Mouse (Mus musculus) liver (tissue): ENCODE measurements around the gene 1810043G02Rik.
"Not testable (repeated sequence)": the region's sequence is repeated elsewhere in the genome, so short reads cannot be mapped to it uniquely, and the experiment has no call there.

Experiments used
- DNase-seq: peaks from one replicate; pipeline ENCODE4 v3.0.0-alpha.2; 2020; ENCODE audit warnings: mixed read lengths

Gene 1810043G02Rik

DNA sequence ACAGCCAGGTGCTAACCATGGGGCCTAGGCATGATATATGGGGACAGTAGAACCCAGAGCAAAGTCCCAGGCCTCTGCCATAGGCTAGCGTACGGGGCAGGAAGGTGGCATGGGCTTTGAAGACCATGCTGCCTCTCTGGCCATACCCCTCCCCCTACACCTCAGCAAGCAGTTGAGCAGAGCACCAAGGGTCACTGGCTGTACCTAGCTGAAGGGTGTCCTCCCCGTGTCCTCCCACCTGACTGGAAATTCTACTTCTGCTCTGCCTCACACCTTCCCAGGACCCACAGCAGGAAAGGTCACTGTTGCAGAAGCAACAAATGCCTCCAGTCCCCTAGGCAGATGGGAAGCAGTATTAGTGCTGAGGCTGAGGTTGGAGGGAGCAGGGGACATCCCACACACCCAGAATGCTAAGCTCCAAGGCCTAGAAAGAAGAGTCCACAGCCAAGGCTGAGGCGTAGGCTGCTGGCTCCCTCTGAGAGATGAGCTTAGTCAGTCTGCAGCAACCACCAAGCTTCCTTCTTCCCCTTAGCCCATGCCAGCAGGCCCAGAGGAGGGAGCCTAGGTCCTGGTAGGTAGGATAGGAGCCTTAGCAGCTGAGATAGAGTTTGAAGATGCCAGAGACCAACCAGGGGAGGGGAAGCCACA is 27.6 kb downstream of the 1810043G02Rik start:
- no peak for DNase-seq

DNA sequence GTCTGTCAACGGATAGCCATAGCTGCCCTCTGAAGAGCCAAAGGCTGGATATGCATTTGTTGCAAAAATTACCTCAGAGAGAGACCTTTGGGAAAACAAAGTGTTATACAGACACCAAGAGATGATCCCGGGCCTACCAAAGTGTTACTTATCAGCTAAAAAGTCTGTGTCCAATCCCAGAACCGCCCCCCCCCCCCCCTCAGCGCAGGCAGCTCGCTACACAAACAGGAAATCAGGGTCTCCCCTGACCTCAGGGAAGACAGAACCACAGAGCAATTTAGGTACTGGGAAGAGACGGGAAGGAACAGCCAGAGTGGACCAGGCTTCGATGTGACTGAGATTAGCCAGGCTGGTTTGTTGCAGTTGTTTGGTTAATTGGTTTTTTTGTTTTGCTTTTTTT is 28.9 kb downstream of the 1810043G02Rik start:
- peak; percentile 57 for DNase-seq

DNA sequence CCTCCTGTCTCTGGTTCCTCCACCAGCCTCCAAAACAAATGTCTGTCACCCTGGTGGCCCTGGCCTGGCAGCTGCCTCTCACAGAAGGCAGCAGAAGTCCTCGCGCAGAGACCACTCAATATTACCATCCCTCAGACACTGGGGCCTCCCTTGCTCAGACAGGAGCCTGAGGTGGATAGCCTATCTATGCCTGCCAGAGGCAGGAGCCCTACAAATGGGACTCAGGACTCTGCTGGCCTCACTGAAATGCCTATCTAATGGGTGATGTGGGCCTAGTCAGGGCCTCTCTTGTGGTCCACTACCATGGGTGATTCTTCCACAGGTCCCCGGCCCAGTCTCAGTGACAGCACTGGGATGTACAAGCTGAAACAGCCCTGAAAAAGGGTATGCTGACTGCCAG is 29.8 kb downstream of the 1810043G02Rik start:
- DNase-seq: peak; percentile 76

DNA sequence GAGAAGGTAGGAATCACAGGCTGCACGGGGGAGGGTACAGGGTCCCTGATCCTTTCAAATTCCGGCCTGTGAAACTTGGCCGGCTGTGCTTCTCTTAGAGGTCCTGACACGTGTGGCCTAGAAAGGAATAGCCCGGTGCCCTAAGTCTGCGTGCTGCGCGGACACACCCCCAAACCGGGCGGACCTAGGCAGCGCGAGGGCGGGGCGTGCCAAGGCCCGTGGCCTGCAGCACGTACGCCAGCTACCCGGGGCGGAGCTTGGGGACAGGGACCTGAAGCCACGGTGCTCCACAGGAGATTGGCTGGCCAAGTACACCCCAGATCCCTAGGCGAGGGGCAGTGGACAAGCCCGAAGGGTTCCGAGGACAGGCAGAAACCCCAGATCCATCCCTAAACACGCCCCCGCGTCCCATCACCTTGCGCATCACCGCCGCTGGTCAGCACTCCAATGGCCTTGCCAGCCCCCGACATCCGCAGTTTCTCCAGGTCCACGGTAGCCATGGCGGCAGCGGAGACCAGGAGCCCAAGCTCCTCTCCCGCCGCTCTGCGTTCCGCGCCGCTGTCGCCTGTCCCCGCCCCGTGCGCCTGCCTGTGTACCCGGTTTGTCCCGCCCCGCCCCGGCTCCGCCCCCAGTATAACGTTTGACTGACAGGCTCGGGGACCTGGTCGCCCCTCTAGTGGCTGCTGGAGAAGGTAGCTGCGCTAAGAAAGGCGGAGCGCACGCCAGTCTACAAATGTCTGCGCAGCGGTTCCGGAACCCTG is 31.0 kb downstream of the 1810043G02Rik start:
- DNase-seq: peak; percentile 100

DNA sequence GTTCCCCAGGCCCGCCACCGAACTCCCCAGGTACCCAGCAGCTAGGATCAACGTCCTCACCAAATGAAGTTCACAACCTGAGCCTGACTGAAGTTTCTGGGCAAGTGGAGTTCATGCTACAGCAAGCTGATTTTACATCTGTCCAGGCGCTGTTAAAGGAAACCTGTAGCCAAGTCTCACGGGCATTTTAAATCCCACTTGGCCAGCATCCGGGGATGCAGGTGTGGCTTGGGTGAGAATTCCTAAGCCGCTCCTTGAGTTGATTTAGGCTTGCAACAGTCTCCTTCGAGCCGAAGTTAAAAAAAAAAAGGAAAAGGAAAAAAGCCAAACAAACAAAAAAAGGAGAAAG is 31.6 kb downstream of the 1810043G02Rik start, which contains the start of gene Pfkl:
Gene Pfkl (minus strand): TSS at position 139 of the 349 bp plus-strand sequence.
- DNase-seq: no peak

GRCm38 (mm10) chr10:78010335-78010734 is 32.0 kb downstream of the 1810043G02Rik start:
- DNase-seq: peak; percentile 21

GRCm38 (mm10) chr10:78011116-78011515 is 32.8 kb downstream of the 1810043G02Rik start:
- DNase-seq: not testable (repeated sequence)

- DNase-seq: peak; percentile 51
These were observed 34.6 kb downstream of the 1810043G02Rik start for GRCm38 (mm10) chr10:78012661-78013495.

GRCm38 (mm10) chr10:78015489-78015888 is 37.2 kb downstream of the 1810043G02Rik start:
- no peak for DNase-seq

- no peak for DNase-seq
These were observed 38.0 kb downstream of the 1810043G02Rik start for GRCm38 (mm10) chr10:78016366-78016765.

DNA sequence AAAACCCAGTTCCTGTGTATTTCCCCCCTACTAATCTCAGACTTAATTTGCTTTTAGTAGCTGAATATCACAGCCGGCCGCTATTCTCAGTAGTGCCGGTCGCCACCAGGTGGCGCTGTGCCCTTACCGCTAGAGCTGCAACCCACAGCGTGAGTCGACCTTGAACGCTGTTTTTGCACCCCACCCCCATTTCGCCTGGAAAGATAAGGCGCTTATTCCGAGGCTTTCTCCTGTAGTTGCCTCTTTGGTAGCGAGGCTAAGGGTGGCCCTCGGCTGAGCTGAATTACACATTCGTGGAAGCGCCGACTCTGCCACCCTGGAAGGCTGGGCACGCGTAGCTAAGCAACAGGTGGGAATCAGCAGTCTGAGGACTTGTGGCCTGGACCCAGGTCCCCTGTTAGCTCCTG is 40.5 kb downstream of the 1810043G02Rik start:
- peak; percentile 89 for DNase-seq

- DNase-seq: no peak
These were observed 41.0 kb downstream of the 1810043G02Rik start for GRCm38 (mm10) chr10:78019291-78019690.

DNA sequence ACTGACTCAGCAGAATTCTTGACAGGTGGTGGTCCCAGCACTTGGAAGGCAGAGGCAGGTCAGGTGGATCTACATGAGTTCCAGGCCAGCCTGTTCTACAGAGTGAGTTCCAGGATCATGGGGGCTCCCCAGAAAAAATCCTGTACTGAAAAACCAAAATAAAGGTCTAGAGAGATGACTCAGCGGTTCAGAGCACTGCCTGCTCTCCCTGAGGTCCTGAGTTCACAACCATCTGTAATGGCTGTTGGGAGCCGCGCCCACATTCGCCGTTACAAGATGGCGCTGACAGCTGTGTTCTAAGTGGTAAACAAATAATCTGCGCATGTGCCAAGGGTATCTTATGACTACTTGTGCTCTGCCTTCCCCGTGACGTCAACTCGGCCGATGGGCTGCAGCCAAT is 41.7 kb downstream of the 1810043G02Rik start:
- not testable (repeated sequence) for DNase-seq

DNA sequence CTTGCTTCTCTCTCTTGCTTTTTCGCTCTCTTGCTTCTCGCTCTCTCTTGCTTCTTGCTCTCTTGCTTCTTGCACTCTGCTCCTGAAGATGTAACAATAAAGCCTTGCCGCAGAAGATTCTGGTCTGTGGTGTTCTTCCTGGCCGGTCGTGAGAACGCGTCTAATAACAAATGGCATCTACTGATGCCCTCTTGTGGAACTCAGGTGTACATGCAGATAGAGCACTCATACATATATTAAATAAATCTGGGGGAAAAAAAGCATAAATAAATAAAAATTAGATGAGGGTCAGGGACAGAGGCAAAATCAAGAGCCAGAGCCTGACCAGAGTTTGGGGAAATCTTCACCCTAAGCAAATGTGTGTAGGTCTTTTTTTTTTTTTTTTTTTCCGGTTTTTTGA is 47.1 kb downstream of the 1810043G02Rik start:
- not testable (repeated sequence) for DNase-seq

- DNase-seq: peak; percentile 81
These were observed 49.8 kb downstream of the 1810043G02Rik start for GRCm38 (mm10) chr10:78028129-78028528.

- DNase-seq: no peak
These were observed 50.8 kb downstream of the 1810043G02Rik start for GRCm38 (mm10) chr10:78029080-78029479.

GRCm38 (mm10) chr10:78031987-78032386 is 53.7 kb downstream of the 1810043G02Rik start:
- DNase-seq: no peak
